Mouse (Mus musculus) lung, postnatal 0 days (tissue): ENCODE measurements around the gene Lrp5. TPM values are rescaled to one million over a fixed set of nuclear protein-coding genes. Genes with fewer than 3 reads are reported as not detected.

ENCODE experiments used
- ATAC-seq: fragments of 200-750 bp; cut with Nextera tagmentation; 2 replicates; pipeline ENCODE4 v1.8.0; 2017; ENCODE audit warnings: moderate library complexity
- DNase-seq: peaks from one replicate; pipeline ENCODE4 v3.0.0-alpha.2; 2016; ENCODE audit warnings: low spot score
- H3K27ac ChIP-seq: fragments of 300-500 bp; sonication (generic); 2 replicates; pipeline ENCODE4 v1.5.1; 2014; ENCODE audit warnings: antibody characterized with exemption, mild to moderate bottlenecking, low read length, mixed read lengths
- H3K27me3 ChIP-seq: fragments of 300-500 bp; sonication (generic); replicated peaks from 2 replicates; pipeline ENCODE4 v1.6.1; 2014; ENCODE audit warnings: low read length, mixed read lengths; ENCODE audit not compliant: insufficient read depth
- H3K36me3 ChIP-seq: fragments of 300-500 bp; sonication (generic); 2 replicates; pipeline ENCODE4 v1.6.1; 2014; ENCODE audit warnings: low read length, mixed read lengths; ENCODE audit not compliant: insufficient read depth
- H3K4me1 ChIP-seq: fragments of 300-500 bp; sonication (generic); 2 replicates; pipeline ENCODE4 v1.6.1; 2014; ENCODE audit warnings: antibody characterized with exemption, low read depth, low read length, mixed read lengths; ENCODE audit not compliant: insufficient read depth
- H3K4me2 ChIP-seq: fragments of 300-500 bp; sonication (generic); replicated peaks from 2 replicates; pipeline ENCODE4 v1.6.1; 2014; ENCODE audit warnings: low read depth, mild to moderate bottlenecking, low read length, moderate library complexity, mixed read lengths
- H3K4me3 ChIP-seq: fragments of 300-500 bp; sonication (generic); 2 replicates; pipeline ENCODE4 v1.5.1; 2014; ENCODE audit warnings: low read depth, low read length
- H3K9ac ChIP-seq: fragments of 300-500 bp; sonication (generic); replicated peaks from 2 replicates; pipeline ENCODE4 v1.6.1; 2014; ENCODE audit warnings: low read depth, mild to moderate bottlenecking
- H3K9me3 ChIP-seq: fragments of 300-500 bp; sonication (generic); 2 replicates; pipeline ENCODE4 v1.6.1; 2016; ENCODE audit warnings: low read length, mixed read lengths
- CTCF ChIP-seq: IDR thresholded peaks from 2 replicates; pipeline ENCODE4 v1.5.1; 2016; ENCODE audit warnings: antibody characterized with exemption, mild to moderate bottlenecking
- EP300 ChIP-seq: IDR thresholded peaks from 2 replicates; pipeline ENCODE4 v1.6.1; 2016; ENCODE audit warnings: antibody characterized with exemption, mild to moderate bottlenecking, control low read depth
- WGBS: fragments of 180-500 bp; shearing (Covaris S2); extraction: QIAGEN DNeasy Blood & Tissue Kit; methylation state at CpG from one replicate; pipeline ENCODE4 v1.1.7; 2014; 5-methylcytosine and 5-hydroxymethylcytosine counted together
- polyA plus RNA-seq: library from polyadenylated mRNA; unstranded; fragments of >200 nt; fragmentation: Nextera tagmentation; extraction: Ambion mirVana; gene quantifications from 2 replicates; pipeline ENCODE4 v1.2.1, GENCODE M21; 2015

Lrp5 gene
- polyA plus RNA-seq, 1 experiment from 2014 or later: 5.1 TPM

DNA sequence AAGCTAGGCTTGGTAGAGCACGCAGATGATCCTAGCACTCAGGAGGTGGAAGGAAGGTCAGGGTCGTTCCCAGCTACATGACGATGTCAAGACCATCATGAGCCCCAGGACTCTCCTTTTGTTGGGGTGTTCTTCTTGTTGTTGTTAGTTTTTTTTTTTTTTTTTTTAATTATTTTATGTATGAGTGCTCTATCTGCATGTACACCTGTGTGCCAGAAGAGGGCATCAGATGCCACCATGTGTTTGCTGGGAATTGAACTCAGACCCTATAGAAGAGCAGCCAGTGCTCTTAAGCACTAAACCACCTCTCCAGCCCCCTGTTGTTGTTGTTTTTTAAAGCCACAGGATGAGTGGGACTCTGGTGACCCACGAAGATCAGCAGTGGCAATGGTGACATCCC, 63.1 kb downstream of the Lrp5 start:
- DNase-seq: no peak
- Histone ChIP-seq H3K4me1 (no peaks in the 10 kb centered on the region), H3K4me3 (no peak overlapping the region), H3K27me3 (no peaks in the 10 kb centered on the region), H3K9me3 (no peaks in the 10 kb centered on the region), H3K36me3 (peaks cover 59% of the 10 kb centered on the region), H3K9ac (no peak overlapping the region), H3K27ac (no peak overlapping the region), H3K4me2 (no peak overlapping the region)
- TF ChIP-seq CTCF (no peak), EP300 (no peak)
- ATAC-seq: peak; percentile 29; the same call in 1 of the 2 replicates
- WGBS: 90% methylated on average over 4 of the region's 4 CpGs

DNA sequence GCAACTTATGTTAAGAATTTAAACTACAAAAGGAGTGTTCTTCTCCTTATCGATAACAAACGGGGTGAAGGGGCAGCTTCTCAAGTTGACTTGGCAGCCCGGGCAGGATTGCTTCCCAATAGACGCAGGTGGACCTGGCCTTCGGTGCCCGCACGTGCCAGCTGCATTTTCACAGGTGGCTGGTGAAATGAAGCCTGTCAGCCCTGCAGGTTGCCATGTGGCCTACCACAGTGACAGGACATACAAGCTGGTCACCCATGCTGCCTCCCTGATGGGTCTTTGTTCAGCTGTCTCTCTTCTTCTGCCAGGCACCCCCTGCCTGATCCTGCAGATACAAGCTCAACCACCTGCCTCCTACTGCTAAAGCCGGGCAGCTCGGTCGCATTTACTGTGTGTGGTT, 65.5 kb downstream of the Lrp5 start:
- Histone ChIP-seq H3K4me3 (no peak overlapping the region), H3K36me3 (peaks cover 49% of the 10 kb centered on the region), H3K9me3 (no peaks in the 10 kb centered on the region), H3K9ac (no peak overlapping the region), H3K27ac (no peak overlapping the region), H3K27me3 (no peaks in the 10 kb centered on the region), H3K4me1 (no peaks in the 10 kb centered on the region), H3K4me2 (no peak overlapping the region)
- TF ChIP-seq CTCF: no peak
- no peak for TF ChIP-seq EP300
- DNase-seq (no peak), ATAC-seq (no peak)
- WGBS: 95% methylated on average over 10 of the region's 10 CpGs

DNA sequence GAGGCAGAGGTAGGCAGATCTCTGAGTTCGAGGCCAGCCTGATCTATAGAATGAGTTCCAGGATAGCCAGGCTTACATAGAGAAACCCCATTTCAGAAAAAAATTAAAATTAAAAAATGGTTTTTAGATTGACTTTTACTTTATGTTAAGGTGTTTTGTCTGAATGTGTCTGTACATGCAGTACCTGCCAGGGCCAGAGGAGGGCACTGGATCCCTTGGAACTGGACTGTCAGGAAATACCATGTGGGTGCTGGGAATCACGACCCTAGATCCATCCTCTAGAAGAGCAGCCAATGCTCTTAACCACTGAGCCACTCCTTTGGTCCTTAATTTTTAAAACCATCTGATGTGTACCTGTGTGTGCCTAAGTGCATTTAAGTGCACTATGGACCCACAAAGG, 67.0 kb downstream of the Lrp5 start:
- no peaks in the 10 kb centered on the region for H3K4me1 ChIP-seq
- H3K9me3 ChIP-seq: no peaks in the 10 kb centered on the region
- H3K36me3 ChIP-seq: peaks cover 56% of the 10 kb centered on the region
- no peak overlapping the region for H3K27ac ChIP-seq
- no peaks in the 10 kb centered on the region for H3K27me3 ChIP-seq
- H3K9ac ChIP-seq: no peak overlapping the region
- no peak for DNase-seq
- H3K4me2 ChIP-seq: no peak overlapping the region
- no peak for ATAC-seq
- H3K4me3 ChIP-seq: no peak overlapping the region
- 82% methylated on average over 2 of the region's 2 CpGs for WGBS
- TF ChIP-seq CTCF: peak; percentile 60
- TF ChIP-seq EP300: no peak

DNA sequence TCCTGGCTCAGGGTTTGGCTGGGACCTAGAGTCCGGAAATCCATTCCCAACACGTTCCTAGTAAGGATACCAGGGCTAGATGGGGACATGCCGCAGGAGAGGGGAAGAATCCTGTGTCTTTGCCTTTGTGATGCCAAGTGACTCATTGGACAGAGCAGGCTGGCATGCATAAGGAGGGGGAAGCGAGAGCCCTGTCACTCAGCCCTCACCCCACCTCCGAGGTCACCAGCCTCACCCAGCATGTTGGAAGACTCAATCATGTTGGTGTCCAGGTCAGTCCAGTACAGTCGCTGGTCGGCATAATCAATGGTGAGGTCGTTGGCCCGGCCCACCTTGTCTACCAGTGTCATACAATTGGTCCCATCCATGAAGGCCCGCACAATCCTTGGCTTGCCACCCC, 72.4 kb downstream of the Lrp5 start:
- no peak overlapping the region for H3K4me2 ChIP-seq
- H3K4me3 ChIP-seq: no peak overlapping the region
- no peak for DNase-seq
- H3K4me1 ChIP-seq: no peaks in the 10 kb centered on the region
- H3K9me3 ChIP-seq: no peaks in the 10 kb centered on the region
- no peak for ATAC-seq
- no peak for TF ChIP-seq CTCF
- no peak for TF ChIP-seq EP300
- no peak overlapping the region for H3K27ac ChIP-seq
- H3K36me3 ChIP-seq: peaks cover 48% of the 10 kb centered on the region; the same call in 1 of the 2 replicates
- no peak overlapping the region for H3K9ac ChIP-seq
- WGBS: 96% methylated on average over 10 of the region's 10 CpGs
- no peaks in the 10 kb centered on the region for H3K27me3 ChIP-seq

DNA sequence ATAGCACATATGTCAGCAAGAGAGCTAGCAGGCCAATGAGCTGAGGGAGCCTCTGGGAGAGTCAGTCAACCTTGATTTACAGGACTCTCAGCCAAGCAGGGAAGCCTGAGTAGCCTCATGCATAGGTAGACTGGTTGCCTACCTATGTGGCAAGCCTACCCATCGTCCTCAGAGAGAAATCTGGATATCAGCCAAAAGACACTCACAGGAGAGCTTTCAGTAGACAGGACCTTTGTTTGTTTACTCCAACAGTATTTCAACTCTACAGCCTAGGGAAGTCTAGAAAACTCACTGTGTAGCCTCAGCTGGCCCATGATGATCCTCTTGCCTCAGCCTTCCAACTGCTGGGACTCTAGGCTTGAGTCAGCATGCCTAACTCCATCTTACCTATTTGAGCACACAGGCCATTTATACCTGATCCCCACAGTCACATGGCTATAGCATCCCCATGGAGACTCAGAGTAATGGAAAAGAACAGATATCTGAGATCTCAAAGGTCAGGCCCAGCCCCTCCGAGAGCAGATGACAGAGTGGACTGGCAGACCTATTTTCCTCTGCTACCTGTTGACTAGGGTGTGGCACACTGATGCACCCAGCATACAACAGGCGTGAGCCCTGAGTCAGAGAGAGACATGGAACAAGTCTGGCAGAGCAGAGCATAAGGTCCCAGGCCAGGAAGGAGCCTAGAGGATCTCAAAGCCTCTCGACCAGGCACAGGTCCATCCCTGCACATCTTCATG, 73.7 kb downstream of the Lrp5 start:
- DNase-seq (no peak), ATAC-seq (no peak)
- TF ChIP-seq CTCF (no peak), EP300 (no peak)
- WGBS: 78% methylated on average over 4 of the region's 4 CpGs
- H3K9me3 ChIP-seq: no peaks in the 10 kb centered on the region
- H3K36me3 ChIP-seq: peaks cover 35% of the 10 kb centered on the region; the same call in 1 of the 2 replicates
- no peak overlapping the region for H3K27ac ChIP-seq
- no peaks in the 10 kb centered on the region for H3K4me1 ChIP-seq
- no peak overlapping the region for H3K9ac ChIP-seq
- no peaks in the 10 kb centered on the region for H3K27me3 ChIP-seq
- H3K4me2 ChIP-seq: no peak overlapping the region
- H3K4me3 ChIP-seq: no peak overlapping the region

DNA sequence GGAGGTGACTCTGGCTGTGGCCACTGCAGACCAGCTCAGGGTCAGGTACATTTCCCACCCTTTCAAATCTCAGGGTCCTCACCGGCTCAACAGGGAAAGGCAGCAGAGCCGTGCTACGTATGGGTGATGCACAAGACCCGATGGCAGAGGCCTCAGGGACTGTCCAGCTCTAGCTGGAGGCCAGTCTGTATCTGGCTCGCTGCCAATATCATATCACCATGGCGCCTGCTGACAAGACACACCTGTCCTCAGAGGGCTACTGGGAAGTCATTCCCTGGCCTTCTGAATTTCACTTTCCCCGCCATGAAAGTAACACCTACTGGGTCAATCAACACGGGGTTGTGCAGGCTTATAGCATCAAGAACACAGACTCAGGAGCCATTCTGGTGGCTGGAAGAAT, 74.6 kb downstream of the Lrp5 start:
- no peaks in the 10 kb centered on the region for H3K27me3 ChIP-seq
- H3K4me1 ChIP-seq: no peaks in the 10 kb centered on the region
- H3K9ac ChIP-seq: no peak overlapping the region
- TF ChIP-seq CTCF (no peak), EP300 (no peak)
- no peak overlapping the region for H3K4me3 ChIP-seq
- H3K36me3 ChIP-seq: peaks cover 30% of the 10 kb centered on the region; the same call in 1 of the 2 replicates
- DNase-seq: peak; percentile 55
- no peaks in the 10 kb centered on the region for H3K9me3 ChIP-seq
- peak; percentile 61 for ATAC-seq
- WGBS: 49% methylated on average over 8 of the region's 8 CpGs
- no peak overlapping the region for H3K4me2 ChIP-seq
- H3K27ac ChIP-seq: no peak overlapping the region
